Mouse (Mus musculus): ENCODE data around the gene Prune2.

GRCm38 (mm10) chr19:17242962-17243361, 287.0 kb downstream of the Prune2 start:
- no peak for TF ChIP-seq POLR2A (IDR thresholded peaks at IDR 0.05; ENCODE audit: control insufficient read depth, extremely low read depth, insufficient read depth, low read length, poor library complexity)
- TF ChIP-seq CTCF (IDR thresholded peaks at IDR 0.05; ENCODE audit: borderline replicate concordance, control insufficient read depth, extremely low read depth, insufficient read depth, low read length, poor library complexity), result no peak

Measured in thymus, adult 2 months (tissue).